Mouse (Mus musculus): ENCODE results near the gene Bcl7a.

GRCm38 (mm10) chr5:123296224-123296806 lies 47.3 kb upstream of the Bcl7a start:
- no peak for TF ChIP-seq POLR2A (IDR thresholded peaks at IDR 0.05; ENCODE audit: insufficient read depth, low read depth, low read length)
- peak; percentile 42 for TF ChIP-seq CTCF (IDR thresholded peaks at IDR 0.05)
- TF ChIP-seq EP300 (IDR thresholded peaks at IDR 0.05; ENCODE audit: insufficient read depth, low read depth, low read length): no peak
